Mouse (Mus musculus) neutrophil, adult 5-6 weeks (primary cell): ENCODE measurements around the gene Mbd5. TPM values are rescaled to one million over a fixed set of nuclear protein-coding genes. Genes with fewer than 3 reads are reported as not detected.

Experiments
- ATAC-seq: fragments of 151-379, 151-347 bp; 2 replicates; pipeline ENCODE4 v1.8.0; 2017; ENCODE audit warnings: mild to moderate bottlenecking, moderate TSS enrichment; ENCODE audit not compliant: insufficient number of reproducible peaks, poor library complexity, low FRiP score, severe bottlenecking; ENCODE audit errors: extremely low read depth
- total RNA-seq: library from RNA; stranded (forward); fragments of 200-1000 nt; gene quantifications from 2 replicates; pipeline ENCODE4 v1.2.3, GENCODE M21; 2017

Mbd5 gene
- total RNA-seq: 43.6 and 51.8 TPM in 2 replicates

- peak; percentile 95 for ATAC-seq
Measured at GRCm38 (mm10) chr2:48948841-48949584, at the start of gene Mbd5. TSS of gene Mbd5 (plus strand) at chr2:48949508.

GRCm38 (mm10) chr2:48908866-48909265 is 40.4 kb upstream of the Mbd5 start:
- ATAC-seq: no peak

GRCm38 (mm10) chr2:48914185-48914584 is 35.1 kb upstream of the Mbd5 start:
- no peak for ATAC-seq

- ATAC-seq: no peak
Measured at GRCm38 (mm10) chr2:48915832-48916231, 33.5 kb upstream of the Mbd5 start.

GRCm38 (mm10) chr2:48935058-48935457 is 14.2 kb upstream of the Mbd5 start:
- no peak for ATAC-seq

- ATAC-seq: no peak
Measured at GRCm38 (mm10) chr2:48947761-48948160, 1.5 kb upstream of the Mbd5 start.

GRCm38 (mm10) chr2:48949743-48950251 is 489 bp downstream of the Mbd5 start:
- peak; percentile 4; the same call in 1 of the 2 replicates for ATAC-seq

GRCm38 (mm10) chr2:48950252-48950315 is 776 bp downstream of the Mbd5 start, which contains the start of gene Orc4:
TSS of gene Orc4 (minus strand) at chr2:48950277.
- ATAC-seq: no peak

GRCm38 (mm10) chr2:48950316-48950880 is 1.1 kb downstream of the Mbd5 start:
- ATAC-seq: no peak

GRCm38 (mm10) chr2:48956591-48956990 is 7.3 kb downstream of the Mbd5 start:
- ATAC-seq: no peak

GRCm38 (mm10) chr2:48978920-48979319 is 29.6 kb downstream of the Mbd5 start:
- no peak for ATAC-seq

- ATAC-seq: no peak
Measured at GRCm38 (mm10) chr2:48990322-48990721, 41.0 kb downstream of the Mbd5 start.

- ATAC-seq: no peak
Measured at GRCm38 (mm10) chr2:49040481-49040880, 91.2 kb downstream of the Mbd5 start.

GRCm38 (mm10) chr2:49050030-49050429 is 100.7 kb downstream of the Mbd5 start:
- no peak for ATAC-seq

GRCm38 (mm10) chr2:49067886-49068285 is 118.6 kb downstream of the Mbd5 start:
- ATAC-seq: peak; percentile 48; the same call in 1 of the 2 replicates

GRCm38 (mm10) chr2:49084966-49085365 is 135.7 kb downstream of the Mbd5 start:
- ATAC-seq: no peak

GRCm38 (mm10) chr2:49090771-49091170 is 141.5 kb downstream of the Mbd5 start:
- no peak for ATAC-seq

- ATAC-seq: no peak
Measured at GRCm38 (mm10) chr2:49096765-49097164, 147.5 kb downstream of the Mbd5 start.

GRCm38 (mm10) chr2:49108906-49109305 is 159.6 kb downstream of the Mbd5 start:
- no peak for ATAC-seq

GRCm38 (mm10) chr2:49119875-49120274 is 170.6 kb downstream of the Mbd5 start:
- no peak for ATAC-seq

- no peak for ATAC-seq
Measured at GRCm38 (mm10) chr2:49121603-49122002, 172.3 kb downstream of the Mbd5 start.
